Mouse (Mus musculus): ENCODE measurements around the gene Gm20696.

- no peak for TF ChIP-seq CTCF (IDR thresholded peaks at IDR 0.05; ENCODE audit: control insufficient read depth, insufficient read depth, low read length)
- TF ChIP-seq POLR2A (IDR thresholded peaks at IDR 0.05; ENCODE audit: borderline replicate concordance, control insufficient read depth, low read depth, low read length) = no peak
Measured at GRCm38 (mm10) chr6:99261737-99262130, 404.9 kb downstream of the Gm20696 start.
